Mouse (Mus musculus): ENCODE data around the gene Nphp3. TPM values are rescaled to one million over a fixed set of nuclear protein-coding genes. Genes with fewer than 3 reads are reported as not detected.

Nphp3 gene
- 1 to 10 TPM; 1.1 to 1.7 TPM for total RNA-seq (2021)
- long read RNA-seq, experiment 1 = 0 reads
- long read RNA-seq, experiment 2 = 0 reads

- DNase-seq (ENCODE audit: low spot score) = peak; percentile 100
Measured at GRCm38 (mm10) chr9:104001921-104002859, at the start of gene Nphp3. TSS of gene Nphp3 (plus strand) at chr9:104002544.

DNA sequence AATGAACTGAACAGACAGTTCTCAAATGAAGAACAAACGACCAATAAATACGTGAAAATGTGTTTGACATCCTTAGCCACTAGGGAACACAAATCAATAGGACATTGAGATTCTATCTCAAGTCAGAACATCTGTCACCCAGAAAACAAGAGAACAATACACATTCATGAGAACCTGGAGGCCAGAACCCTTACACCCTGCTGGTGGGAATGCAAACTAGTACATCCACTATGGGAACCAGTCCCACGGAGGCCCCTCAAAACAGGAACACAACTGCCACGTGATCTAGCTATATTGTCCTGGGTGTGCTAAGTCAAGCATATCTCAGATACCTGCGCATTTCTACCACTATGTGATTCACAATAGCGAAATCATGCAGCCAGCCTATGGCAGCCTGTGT lies 43.6 kb upstream of the Nphp3 start:
- DNase-seq (ENCODE audit: low spot score) = no peak

GRCm38 (mm10) chr9:103959989-103960388 lies 42.4 kb upstream of the Nphp3 start:
- DNase-seq (ENCODE audit: low spot score) = no peak

GRCm38 (mm10) chr9:103996496-103996895 lies 5.8 kb upstream of the Nphp3 start:
- DNase-seq (ENCODE audit: low spot score) = peak; percentile 46

DNA sequence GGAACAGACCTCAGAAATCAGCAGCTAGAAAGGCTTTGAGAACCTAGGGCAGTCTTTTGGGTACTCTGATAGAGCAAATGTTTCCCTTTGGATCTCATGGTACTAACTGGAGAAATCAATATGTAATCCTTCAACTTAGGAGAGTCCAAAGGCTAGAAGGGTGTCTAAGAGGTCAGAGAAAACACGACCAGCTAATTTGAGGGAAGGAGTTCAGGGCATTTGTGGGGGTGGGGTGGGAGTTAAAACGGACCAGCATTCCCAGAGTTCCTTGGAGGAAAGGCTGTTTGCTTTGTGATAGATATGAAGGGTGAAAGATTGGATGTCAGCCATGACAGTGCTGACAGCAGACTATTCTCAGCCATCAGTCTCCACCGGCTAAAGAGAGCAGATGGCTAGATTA lies 1.7 kb upstream of the Nphp3 start:
- no peak for DNase-seq (ENCODE audit: low spot score)

- peak; percentile 32 for DNase-seq (ENCODE audit: low spot score)
Measured at GRCm38 (mm10) chr9:104002913-104003330, 578 bp downstream of the Nphp3 start.

- DNase-seq (ENCODE audit: low spot score) = no peak
Measured at GRCm38 (mm10) chr9:104014526-104014925, 12.2 kb downstream of the Nphp3 start.

DNA sequence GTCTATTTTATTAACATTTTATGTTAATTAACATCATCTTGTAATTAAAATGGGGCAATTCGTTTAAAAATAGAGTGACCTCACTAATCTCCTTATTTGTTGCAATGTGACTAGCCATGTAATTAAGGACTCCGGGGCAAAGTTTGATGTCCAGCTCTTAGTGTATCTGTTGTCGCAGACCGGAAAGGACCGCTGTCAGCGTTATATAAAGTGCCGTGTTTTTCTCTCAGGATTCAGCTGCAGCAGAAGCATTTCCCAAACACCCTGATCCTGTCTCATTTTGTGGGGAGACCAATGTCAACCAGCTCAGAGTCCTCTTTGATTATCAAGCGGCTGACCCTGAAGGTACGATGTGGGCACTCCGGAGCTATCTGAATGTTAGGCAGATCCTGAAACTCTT lies 18.7 kb downstream of the Nphp3 start:
- DNase-seq (ENCODE audit: low spot score) = no peak

DNA sequence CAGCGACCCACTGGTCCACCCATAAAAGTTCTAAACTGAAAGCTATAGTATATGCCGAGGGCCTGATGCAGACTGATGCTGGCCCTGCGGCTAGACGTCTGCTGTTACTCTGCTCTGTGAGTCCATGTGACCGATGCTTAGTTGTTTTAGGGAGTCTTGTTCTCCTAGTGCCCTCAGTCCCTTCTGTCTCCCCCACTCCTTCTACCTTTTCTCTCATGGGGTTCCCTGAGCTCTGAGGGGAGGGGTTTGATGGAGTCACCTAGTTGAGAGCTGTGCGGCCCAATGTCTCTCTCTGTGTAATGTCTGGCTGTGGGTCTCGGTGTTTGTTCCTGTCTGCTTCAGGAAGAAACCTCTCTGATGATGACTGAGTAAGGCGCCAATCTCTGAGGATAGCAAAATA lies 24.8 kb downstream of the Nphp3 start:
- DNase-seq (ENCODE audit: low spot score) = no peak

DNA sequence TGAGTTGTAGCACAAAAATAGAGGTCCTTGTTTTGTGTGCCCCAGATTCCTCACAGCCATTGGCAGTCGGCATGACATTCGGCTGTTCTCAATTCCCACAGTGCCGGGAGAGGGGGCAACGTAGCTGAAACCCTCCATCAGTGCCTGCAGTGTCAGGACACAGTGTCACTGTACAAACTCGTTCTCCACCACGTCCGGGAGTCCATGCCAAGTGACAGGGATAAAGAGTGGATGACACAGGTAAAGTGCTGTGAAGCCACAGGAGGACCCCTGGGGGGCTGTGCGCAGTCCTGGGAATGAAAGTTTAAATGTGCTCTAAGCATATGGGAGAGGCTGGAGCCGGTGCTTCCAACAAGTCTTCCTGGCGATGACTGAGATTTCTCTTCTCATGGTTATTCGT lies 27.5 kb downstream of the Nphp3 start:
- DNase-seq (ENCODE audit: low spot score) = no peak

- DNase-seq (ENCODE audit: low spot score) = no peak
Measured at GRCm38 (mm10) chr9:104034231-104034630, 31.9 kb downstream of the Nphp3 start.

- DNase-seq (ENCODE audit: low spot score) = no peak
Measured at GRCm38 (mm10) chr9:104034718-104035117, 32.4 kb downstream of the Nphp3 start.

- DNase-seq (ENCODE audit: low spot score) = peak; percentile 62
Measured at GRCm38 (mm10) chr9:104035261-104036015, 33.1 kb downstream of the Nphp3 start.

GRCm38 (mm10) chr9:104038266-104038665 lies 35.9 kb downstream of the Nphp3 start:
- DNase-seq (ENCODE audit: low spot score) = no peak

DNA sequence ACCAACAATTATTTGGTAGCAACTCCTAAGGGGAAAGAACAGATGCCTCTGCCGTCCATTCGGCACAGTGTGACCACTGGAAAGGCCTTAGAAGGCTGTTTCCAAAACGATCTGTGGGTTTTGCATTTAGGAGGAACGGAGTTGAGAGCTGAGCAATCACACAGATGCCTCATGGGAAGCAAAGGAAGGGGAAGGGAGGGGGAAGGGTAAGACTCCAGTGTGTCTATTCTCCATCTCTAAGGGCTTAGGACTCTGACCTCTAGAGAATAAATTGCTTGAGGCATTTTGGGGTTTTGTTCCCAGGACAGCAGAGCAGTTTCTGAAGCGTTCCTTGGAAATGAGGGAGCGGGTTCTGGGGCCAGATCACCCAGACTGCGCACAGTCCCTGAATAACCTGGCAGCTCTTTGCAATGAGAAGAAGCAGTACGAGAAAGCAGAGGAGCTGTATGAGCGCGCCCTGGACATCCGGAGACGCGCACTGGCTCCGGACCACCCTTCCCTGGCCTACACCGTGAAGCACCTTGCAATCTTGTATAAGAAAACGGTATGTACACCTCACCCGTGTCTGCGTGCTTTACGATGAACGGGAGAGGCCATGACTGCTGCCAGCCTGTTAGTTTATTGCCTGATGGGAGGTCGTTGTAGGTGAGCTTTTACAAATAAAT lies 36.8 kb downstream of the Nphp3 start:
- no peak for DNase-seq (ENCODE audit: low spot score)

DNA sequence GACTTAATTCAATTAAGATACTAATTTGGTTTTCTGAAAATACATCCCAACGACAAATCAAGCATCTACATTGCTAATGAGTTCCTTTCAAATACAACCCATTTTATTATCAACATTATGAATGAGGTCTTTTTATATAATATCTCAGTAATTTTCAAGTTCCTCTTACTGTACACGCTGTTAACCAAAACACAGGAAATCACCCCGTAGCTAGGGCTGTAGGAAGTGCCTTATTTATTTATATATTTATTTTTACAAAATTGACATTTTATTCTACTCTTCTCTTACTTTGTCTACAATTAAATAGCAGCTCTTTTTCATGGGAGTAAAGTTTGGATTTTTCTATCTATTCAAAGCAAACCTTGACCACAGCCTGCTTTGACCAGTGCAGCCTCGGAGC lies 37.4 kb downstream of the Nphp3 start:
- no peak for DNase-seq (ENCODE audit: low spot score)

GRCm38 (mm10) chr9:104040362-104040761 lies 38.0 kb downstream of the Nphp3 start, which contains the start of gene Gm28305:
TSS of gene Gm28305 (plus strand) at chr9:104040662.
- no peak for DNase-seq (ENCODE audit: low spot score)

- no peak for DNase-seq (ENCODE audit: low spot score)
Measured at GRCm38 (mm10) chr9:104043676-104044075, 41.3 kb downstream of the Nphp3 start.

DNA sequence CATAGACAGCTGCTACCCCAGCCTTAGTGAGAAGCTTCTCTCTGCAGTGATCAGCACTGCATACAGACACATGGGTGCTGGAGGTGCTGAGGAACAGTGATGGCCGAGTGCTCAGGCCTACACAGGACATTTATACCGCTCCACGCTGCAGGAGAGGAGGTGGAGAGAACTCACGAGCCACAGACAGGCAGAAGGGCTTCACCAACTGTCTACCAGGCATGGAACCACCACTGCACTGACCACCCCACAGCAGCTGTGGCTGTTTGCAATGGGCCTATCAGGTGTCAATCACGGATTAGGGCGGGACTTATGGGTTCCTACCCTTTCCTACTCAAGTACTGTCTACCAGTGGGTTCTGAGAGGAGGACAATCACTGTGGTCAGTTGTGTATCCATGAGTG lies 48.7 kb downstream of the Nphp3 start:
- no peak for DNase-seq (ENCODE audit: low spot score)

GRCm38 (mm10) chr9:104062430-104063243 lies 60.3 kb downstream of the Nphp3 start, which contains the start of gene Uba5:
TSS of gene Uba5 (minus strand) at chr9:104063134.
- DNase-seq (ENCODE audit: low spot score) = no peak

Data from gastrocnemius, adult 18-20 months (tissue).